Mouse (Mus musculus) monocyte, adult 5-6 weeks (primary cell): Measurements from ENCODE around the gene Cep112. TPM values are rescaled to one million over a fixed set of nuclear protein-coding genes. Genes with fewer than 3 reads are reported as not detected.

ENCODE experiments used
- ATAC-seq: fragments of 153-309, 156-312 bp; replicated peaks from 2 replicates; pipeline ENCODE4 v1.8.0; 2017; ENCODE audit warnings: mild to moderate bottlenecking; ENCODE audit not compliant: low TSS enrichment, insufficient number of reproducible peaks, severe bottlenecking, poor library complexity, low FRiP score
- total RNA-seq: library from RNA; stranded (forward); fragments of 200-1000, 200-491, 200-594 nt; gene quantifications from 3 replicates; pipeline ENCODE4 v1.2.3, GENCODE M21; 2017

Cep112 gene
- total RNA-seq, 1 experiment from 2014 or later: not detected

DNA sequence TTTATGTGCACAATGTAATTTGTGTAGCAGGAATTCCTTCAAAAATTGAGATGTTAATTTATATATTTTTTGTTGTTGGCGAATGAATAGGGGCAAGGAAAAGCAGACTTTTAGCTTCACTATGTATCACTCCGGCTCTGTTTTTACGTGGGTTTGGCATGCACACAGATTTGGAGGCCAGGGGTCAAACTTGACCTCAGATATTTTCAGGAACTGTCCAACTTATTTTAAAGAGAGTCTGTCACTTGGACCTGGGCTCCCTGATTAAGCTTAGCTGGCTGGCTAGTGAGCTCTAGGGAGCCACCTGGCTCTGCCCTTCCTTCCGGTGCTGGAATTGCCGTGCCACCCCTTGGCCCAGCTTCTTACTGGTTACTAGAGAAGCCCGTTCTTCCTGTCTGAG, 2.2 kb downstream of the Cep112 start:
- no peak for ATAC-seq

DNA sequence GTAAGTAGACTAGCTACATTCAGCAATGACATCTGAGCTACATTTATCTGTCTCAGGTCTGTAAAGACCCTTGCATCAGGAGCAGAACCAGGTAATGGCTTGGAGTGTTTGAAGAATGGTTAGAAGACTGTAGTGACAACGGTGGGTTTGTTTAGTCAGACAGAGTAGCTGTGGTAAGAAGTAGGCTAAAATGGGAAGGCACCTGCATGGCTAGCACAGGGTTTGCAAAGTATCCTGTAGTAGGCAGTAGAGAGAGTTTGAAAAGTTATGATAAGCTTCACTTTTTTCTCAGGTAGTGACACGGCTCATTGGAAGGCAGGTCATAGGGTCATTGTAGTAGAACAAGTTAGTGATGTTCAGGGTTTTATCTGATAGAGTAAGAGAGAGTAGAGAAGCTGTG, 4.1 kb downstream of the Cep112 start:
- ATAC-seq: no peak

DNA sequence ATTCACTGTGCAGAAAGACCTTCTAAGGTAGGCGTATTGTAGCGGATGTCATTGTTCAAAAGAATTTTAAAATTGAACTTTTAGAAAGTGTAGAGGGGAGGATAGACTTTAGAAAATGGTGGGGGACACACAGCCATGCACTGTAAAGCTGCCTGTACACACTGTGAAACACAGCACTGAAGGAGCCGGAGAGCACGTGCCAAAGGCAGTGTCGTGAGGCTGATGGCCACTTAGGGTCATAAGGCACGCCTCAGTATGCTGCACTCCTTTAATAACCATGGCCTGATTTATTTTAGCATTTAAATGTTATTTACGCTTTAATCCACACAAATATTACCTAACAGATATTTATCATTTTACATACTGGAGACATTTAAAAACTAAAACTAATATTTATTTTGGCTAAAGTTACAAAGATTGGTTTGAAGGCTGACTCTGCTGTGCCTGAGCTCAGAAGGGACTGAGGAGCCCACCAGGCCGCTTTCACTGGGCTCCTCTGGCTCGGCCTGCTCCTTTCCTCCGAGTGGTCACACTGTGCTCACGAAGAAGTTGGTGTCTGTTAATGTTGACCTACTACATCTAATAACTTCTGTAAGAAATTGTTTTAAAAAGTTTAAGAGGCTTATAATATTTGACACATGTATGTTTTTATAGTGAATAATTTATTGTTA, 19.0 kb downstream of the Cep112 start:
- no peak for ATAC-seq

DNA sequence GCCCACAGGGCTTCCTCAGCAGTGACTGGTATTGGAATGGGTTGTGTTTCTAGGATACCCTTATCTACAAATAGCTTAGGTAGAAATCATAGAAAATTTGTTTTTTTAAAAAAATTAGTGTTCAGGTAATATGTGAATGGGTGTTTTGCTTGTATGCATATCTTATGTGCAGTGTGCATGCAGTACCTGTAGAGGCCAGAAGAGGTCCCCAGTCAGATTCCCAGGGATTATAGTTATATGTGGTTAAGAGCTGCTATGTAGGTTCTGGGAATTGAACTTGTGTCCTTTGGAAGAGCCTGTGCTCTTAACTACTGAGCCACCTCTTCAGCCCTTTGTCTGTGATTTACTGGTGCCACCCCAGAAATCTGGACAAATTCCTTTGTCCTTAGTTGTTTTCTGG, 22.2 kb downstream of the Cep112 start:
- ATAC-seq: no peak

DNA sequence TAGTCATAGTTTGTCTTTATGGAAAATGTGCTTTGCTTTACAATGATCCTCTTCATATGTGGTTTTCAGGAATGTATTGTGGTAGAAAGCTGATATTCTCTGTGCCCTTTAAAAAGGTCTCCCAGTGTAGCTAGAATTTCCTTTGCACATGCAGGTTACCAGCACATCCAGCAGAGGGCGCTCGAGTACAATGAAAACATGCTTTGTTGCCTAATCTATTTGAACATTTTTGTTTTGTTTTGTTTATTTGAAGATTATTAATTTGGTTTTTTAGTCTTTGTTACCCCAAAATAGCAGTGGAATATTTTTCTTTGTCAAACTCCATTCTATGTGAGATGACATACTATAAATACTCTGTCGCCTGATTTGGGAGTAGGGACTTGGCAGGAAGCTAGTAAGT, 24.8 kb downstream of the Cep112 start:
- ATAC-seq: no peak

DNA sequence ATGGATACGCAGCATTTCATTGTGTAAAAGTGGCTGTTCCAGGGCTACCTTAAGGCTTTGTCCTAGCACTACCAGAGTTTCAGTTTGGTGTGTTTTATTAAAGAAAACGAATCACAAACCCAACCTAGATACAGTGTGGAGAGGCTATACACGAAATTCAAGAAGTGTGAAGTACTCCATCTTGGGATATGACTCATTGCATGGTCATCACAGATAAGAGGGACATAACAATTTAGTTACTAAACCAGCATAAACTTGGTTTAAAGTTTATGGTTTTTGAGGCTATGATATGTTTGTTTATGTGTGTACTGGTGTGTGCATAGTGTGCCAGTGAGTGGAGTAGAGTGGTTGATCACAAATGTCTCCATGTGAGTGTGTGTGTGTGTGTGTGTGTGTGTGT, 34.6 kb downstream of the Cep112 start:
- ATAC-seq: no peak

DNA sequence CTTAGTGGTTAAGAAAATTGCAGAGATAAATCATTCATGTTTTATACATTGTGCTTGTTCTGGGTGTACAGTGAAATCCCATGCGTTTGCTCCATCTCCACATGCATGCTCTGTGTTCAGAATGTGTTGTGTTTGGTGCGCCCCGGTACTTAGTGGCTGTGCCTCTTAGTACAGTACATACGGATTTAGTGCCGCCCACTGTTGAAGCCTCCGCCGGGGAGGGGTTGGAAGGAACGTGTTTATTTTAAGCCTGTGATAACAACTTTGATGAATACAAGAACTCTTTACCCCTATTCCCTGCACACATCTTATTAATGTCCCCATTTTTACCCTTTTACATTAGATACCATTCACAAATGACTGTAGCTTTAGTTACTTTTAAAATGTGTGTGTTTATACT, 39.1 kb downstream of the Cep112 start:
- ATAC-seq: no peak

DNA sequence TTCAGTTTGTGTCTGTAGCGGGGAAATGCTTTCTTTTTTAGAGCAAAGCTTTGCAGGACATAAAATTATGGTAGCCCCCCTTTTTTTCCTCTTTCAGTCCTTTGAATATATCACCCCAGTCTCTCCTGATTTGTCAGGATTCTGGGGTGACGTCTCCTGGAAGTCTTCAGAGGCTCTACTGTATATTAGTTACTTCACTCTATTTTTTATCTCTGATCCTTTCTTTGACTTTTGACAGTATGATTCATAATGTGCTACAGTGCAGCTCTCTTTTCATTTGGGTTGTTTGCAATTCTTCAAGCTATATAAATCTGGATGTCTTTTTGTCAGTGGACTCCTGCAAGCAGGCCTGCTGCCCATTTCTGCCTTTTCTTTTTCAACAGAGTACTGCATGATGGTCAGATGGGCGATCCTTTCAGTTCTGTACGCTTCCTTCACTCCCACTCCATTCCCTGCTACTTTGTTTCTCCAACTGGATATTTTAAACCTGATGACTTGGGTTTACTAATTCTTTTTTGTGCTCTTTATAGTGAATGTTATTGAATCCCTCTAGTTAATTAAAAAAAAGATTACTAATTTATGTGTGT, 39.8 kb downstream of the Cep112 start:
- ATAC-seq: no peak

DNA sequence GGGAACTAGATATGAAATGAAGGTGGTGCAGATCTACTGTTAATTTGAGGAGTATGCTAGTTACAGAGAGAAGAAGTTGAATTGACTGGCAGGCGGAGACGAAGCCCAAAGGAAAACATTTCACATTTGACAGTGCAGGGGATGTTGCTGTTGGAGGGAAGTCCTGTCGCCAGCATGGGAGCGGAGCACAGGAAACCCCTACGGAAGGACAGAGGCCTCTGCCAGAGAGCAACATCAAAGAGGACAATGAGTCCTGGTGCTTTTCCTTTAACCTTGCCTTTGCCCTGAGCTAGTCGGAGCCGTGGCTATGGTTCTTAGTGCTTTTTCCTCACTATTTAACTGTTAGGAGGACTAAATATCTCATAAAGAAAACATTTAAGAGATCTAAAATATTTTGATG, 50.7 kb downstream of the Cep112 start:
- no peak for ATAC-seq

DNA sequence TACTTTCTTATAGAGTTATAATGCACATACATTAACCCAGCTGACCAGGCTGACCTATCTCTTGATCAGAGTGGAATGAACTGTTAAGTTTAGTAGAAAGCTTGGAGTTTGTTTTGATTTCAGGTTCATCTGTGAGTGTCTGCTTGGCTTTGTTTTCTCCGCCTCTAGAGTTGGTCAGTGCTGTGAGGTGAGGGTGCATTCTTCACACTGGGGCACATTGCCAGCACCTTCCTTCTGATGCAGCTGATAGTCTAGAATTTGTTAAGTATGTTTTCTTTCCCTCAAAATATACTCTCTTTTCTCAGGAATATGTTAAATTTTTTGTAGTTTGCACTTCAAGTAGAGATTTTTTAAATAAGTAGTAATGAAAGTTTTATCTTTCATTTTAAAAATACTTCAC, 51.2 kb downstream of the Cep112 start:
- no peak for ATAC-seq

DNA sequence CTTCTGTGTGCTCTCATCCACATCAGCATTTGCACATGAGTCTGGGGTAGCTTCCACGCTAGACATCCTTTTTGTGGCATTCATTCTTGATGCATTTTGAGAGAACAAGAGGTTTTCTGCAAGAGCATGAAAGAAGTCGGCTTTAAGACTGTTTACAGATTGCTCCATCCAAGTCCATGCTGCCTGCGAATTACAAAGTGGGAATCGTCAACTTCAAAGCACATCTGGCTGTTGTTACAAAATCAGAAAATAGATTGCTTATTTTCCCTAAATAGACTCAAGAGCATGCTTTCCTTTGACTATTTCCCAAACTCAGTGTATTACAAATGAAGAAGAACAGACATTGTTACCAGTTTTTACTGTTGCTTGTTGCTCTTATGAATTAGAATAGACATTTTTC, 59.0 kb downstream of the Cep112 start:
- ATAC-seq: no peak

DNA sequence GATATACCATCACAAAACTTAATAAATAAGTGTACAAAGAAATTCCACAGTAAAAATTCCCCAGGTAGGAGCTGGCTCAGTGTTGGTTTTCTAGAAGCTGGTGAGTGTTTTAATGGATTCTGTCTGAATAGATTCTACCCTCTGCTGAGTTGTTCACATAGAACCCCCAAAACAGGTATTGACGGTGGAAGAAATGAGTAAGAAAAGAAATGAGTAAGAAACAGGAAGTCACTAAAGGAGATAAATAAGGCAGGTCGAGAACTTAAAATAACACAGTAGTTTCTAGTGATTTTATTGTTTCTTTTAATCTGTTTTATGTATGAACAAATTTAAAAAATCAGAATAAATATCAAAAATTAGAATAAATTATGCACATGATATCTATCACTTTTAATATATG, 63.3 kb downstream of the Cep112 start:
- no peak for ATAC-seq

DNA sequence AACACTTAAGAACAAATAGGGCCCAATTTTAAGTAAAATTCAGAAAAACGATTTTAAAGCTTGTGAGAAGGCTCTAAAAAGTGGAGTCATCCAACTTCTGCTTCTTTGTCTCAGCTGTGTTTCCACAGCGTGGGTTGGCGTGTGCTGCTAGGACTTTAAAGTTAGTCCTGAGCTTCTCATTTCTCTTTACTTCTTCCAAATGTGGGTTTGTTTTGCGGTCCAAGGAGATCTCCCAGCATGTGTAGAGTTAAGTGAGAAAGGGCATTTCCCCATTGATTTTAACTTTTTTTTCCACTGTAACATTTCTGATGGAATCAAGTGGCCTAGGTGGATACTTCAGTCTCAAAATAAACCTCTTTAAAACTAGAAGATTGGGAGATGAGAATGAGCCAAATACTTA, 64.9 kb downstream of the Cep112 start:
- ATAC-seq: no peak

DNA sequence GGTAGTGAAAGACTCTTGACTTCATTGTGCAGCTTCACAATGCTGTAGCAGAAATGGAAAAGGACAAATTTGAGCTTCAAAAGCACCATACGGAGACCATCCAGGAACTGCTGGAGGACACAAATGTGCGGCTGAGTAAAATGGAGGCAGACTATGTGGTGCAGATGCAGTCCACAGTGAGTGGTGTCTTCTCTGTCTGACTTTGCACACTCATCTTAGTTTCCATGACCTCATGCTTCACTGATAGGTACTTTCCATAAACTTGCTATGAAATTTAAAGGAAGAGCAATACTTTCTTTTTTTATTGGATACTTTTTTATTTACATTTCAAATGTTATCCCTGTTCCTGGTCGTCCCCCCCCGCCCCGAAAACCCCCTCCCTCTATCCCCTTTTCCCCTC, 83.2 kb downstream of the Cep112 start:
- ATAC-seq: no peak

DNA sequence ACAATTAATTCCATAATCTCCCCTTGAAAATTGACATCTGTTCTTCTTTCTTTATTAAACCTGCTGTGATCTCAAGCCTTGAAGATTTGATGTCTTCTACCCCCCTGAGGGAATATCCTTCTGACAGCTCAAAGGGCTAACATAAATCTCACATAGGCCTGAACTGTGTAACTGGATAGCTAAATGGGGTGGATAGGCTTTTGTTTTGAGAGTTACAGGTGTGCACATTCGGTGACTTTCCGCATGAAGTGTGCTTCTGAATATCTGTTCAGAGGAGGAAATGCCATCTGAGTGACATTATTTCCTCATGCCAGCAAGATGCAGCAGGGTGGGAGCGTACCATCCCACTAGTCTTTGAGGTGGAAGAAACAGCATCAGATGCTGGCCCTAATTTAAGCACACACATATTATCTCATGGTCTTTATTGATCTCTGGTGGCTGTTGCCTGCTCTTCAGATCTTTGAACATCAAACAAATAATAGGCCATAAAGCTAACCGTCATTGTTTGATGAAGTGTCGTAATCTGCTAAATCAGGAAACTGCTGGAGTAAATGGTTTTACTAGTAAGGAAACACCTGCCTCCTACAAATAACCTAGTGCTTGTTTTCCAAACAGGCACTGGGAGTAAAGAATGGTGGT, 102.9 kb downstream of the Cep112 start:
- no peak for ATAC-seq

DNA sequence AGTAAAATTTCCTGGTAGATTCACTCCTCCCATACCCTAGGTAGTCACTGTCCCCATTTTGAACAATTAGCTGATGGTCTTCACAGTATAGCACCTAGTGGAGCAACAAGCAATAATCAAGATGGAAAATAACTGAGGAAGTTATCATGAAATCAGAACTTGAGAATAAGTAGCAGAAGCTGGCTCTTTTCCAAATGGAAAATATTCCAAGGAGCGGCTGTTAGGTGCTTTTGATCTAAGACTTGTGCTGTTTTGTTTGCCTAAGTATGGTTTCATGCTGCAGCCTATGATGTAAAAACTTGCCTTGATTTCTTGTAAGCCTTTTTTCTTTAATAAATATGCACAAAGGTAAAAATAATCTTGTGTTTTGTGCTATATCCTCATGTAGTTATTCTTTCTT, 107.9 kb downstream of the Cep112 start:
- no peak for ATAC-seq

DNA sequence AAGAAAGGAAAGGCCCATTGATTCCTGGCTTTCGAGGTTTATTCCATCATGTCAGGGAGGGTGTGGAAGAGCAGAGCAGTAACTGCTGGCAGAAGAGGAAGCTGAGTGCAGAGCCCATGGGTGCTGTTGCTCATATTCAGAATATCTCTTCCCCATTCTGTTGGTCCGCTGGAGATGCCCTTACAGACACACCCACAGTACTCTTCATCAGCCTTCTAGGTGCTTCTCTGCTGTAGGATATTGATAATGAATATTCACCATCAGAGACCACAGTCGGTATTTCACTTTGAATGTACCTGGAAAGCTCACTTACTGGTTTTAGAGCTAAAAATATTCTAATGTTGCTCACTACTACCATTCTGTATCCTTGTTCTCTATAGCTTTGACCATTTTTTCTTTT, 109.0 kb downstream of the Cep112 start:
- ATAC-seq: no peak

DNA sequence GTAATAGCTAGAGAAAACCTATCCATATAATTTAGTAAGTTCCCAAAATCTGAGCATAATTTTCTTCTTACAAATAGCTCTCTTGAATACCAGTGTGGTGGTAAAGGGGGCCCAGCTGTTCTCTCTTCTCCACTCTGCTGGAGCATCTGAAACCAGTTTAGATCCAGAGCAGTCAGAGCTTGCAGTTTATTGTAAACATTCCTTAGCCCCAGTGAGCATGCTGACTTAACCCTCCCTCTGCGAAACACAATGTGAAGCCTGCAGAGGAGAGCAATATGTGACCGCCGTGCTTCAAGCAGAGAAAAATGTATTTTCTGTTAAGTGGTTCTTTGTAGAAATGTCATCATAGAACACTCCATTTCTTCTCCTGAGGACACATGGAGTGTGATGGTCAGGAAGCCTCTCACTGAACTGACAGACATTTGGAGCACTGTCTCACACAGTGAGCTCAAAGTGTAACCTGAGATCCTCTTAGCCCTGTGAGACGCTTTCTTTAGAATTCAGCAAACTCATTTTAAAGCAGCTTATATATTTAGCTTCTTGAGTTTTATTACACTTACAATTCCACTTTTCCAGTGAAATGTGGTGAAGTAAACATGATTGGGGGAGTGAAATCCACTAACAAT, 128.1 kb downstream of the Cep112 start:
- no peak for ATAC-seq

DNA sequence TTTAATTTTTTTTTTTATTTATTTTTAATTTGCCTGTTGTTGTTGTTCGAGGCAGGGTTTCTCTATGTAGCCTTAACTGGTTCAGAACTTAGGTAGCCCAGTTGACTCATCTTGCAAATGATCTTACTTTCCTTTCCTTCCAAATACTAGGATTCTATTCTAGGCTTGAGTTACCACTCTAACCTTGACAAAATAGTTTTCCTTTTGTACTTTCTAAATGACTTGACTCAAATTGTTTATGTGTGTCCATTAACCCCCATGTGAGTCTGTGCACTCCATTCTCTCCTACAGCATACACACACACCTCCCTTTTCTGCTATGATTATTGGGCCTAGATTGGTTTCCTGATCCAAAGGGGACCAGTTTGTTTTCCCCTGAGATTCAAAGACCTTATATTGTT, 128.9 kb downstream of the Cep112 start:
- no peak for ATAC-seq

DNA sequence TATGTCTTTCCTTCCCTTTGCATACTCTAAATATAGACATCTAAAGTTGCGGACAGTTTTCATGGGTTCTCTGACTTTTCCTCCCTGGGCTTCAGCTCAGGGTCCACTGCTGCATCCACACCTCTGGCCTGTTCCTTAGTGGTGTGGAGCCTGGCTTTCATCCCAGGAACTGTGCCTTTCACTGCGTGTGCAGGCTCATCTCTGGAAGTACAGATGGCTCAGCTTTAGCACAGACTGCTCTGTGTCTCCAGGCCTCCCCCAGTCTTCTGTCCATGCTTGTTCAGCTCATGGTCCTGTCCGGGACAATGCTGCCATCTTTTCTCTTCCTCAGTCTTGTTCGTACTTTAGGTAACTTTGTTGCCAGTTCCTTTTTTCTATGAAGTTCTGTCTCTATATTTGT, 133.6 kb downstream of the Cep112 start:
- no peak for ATAC-seq
